Mouse (Mus musculus) cerebellum, adult 2 months (tissue): ENCODE data around the gene C87499.

Source experiments
- CTCF ChIP-seq: fragments of 200-500 bp; IDR thresholded peaks from 2 replicates; pipeline ENCODE4 v1.5.1; 2011; ENCODE audit warnings: low read depth, mild to moderate bottlenecking, control low read depth, low read length, moderate library complexity, borderline replicate concordance; ENCODE audit not compliant: insufficient read depth
- POLR2A ChIP-seq: fragments of 200-500 bp; IDR thresholded peaks from 2 replicates; pipeline ENCODE4 v1.6.1; 2011; ENCODE audit warnings: low read length, control low read depth, borderline replicate concordance; ENCODE audit not compliant: insufficient read depth

DNA sequence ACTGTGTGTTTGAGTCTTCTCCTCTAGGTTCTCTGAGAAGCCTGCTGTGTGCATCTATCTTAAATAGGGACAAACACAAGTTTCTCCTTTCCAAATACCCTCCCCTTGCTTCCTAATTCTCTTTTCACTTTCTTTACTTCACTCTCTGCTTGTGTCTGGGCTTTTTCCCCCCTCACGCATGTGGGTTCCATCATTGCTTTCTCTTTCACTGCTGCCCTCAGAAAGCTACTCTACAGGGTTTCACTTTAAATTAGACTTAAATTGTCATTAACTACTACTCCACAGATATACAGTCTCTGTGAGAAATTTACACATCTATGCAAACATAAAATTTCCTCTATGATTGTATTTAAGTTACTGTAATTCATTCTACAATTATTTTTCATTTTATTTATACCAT is 49.6 kb upstream of the C87499 start, which contains the start of gene Ifna2:
- TF ChIP-seq POLR2A: no peak
- no peak for TF ChIP-seq CTCF
